Mouse (Mus musculus): ENCODE data around the gene Smad1.

- no peak for TF ChIP-seq EP300 (IDR thresholded peaks at IDR 0.05; ENCODE audit: low read depth)
- TF ChIP-seq CTCF (IDR thresholded peaks at IDR 0.05; ENCODE audit: low read depth): no peak; the same call in 1 of the 2 replicates
These were observed 103.8 kb downstream of the Smad1 start for GRCm38 (mm10) chr8:79295276-79296105.
